Mouse (Mus musculus): ENCODE results near the gene Msl1.

The Msl1 gene

GRCm38 (mm10) chr11:98791448-98791847 is 3.9 kb upstream of the Msl1 start:
- intact Hi-C loops (cut with DNase I), result no loop called here

GRCm38 (mm10) chr11:98792081-98792480 is 3.2 kb upstream of the Msl1 start:
- intact Hi-C loops (cut with DNase I), result no loop called here

- intact Hi-C loops (cut with DNase I), result no loop called here
These were observed 774 bp upstream of the Msl1 start for GRCm38 (mm10) chr11:98794469-98795014.

GRCm38 (mm10) chr11:98795714-98796514 is 598 bp downstream of the Msl1 start:
- intact Hi-C loops (cut with DNase I), result loop anchor here (1.0 kb wide), 1 partner anchor 13 kb away; no protein-coding TSS in a partner anchor

- intact Hi-C loops (cut with DNase I), result loop anchor here (1.0 kb wide), 1 partner anchor 13 kb away; no protein-coding TSS in a partner anchor
These were observed 1.4 kb downstream of the Msl1 start for GRCm38 (mm10) chr11:98796515-98797216.

- intact Hi-C loops (cut with DNase I), result no loop called here
These were observed 2.0 kb downstream of the Msl1 start for GRCm38 (mm10) chr11:98797306-98797705.

- intact Hi-C loops (cut with DNase I), result no loop called here
These were observed 2.6 kb downstream of the Msl1 start for GRCm38 (mm10) chr11:98797909-98798308.

- intact Hi-C loops (cut with DNase I), result no loop called here
These were observed 9.3 kb downstream of the Msl1 start, which contains the start of gene Casc3 for GRCm38 (mm10) chr11:98804605-98805004. TSS of gene Casc3 (plus strand) at chr11:98804905.

GRCm38 (mm10) chr11:98808417-98808816 is 13.1 kb downstream of the Msl1 start:
- intact Hi-C loops (cut with DNase I), result no loop called here

- intact Hi-C loops (cut with DNase I), result loop anchor here (1.0 kb wide), 1 partner anchor 13 kb away; no protein-coding TSS in a partner anchor
These were observed 14.4 kb downstream of the Msl1 start for GRCm38 (mm10) chr11:98809457-98810290.

GRCm38 (mm10) chr11:98810686-98811085 is 15.4 kb downstream of the Msl1 start:
- intact Hi-C loops (cut with DNase I), result no loop called here

- intact Hi-C loops (cut with DNase I), result no loop called here
These were observed 21.5 kb downstream of the Msl1 start for GRCm38 (mm10) chr11:98816706-98817239.

GRCm38 (mm10) chr11:98820968-98821367 is 25.7 kb downstream of the Msl1 start:
- intact Hi-C loops (cut with DNase I), result no loop called here

GRCm38 (mm10) chr11:98826071-98826470 is 30.8 kb downstream of the Msl1 start:
- intact Hi-C loops (cut with DNase I), result loop anchor here (5.0 kb wide), 1 partner anchor 114 kb away; no protein-coding TSS in a partner anchor

- intact Hi-C loops (cut with DNase I), result loop anchor here (2.0 to 5.0 kb wide), 2 partner anchors 39 to 116 kb away; no protein-coding TSS in a partner anchor
These were observed 32.6 kb downstream of the Msl1 start for GRCm38 (mm10) chr11:98827877-98828276.

GRCm38 (mm10) chr11:98829091-98829775 is 33.9 kb downstream of the Msl1 start:
- intact Hi-C loops (cut with DNase I), result loop anchor here (2.0 to 5.0 kb wide), 2 partner anchors 40 to 117 kb away; no protein-coding TSS in a partner anchor

GRCm38 (mm10) chr11:98829875-98830274 is 34.6 kb downstream of the Msl1 start:
- intact Hi-C loops (cut with DNase I), result loop anchor here (2.0 to 5.0 kb wide), 3 partner anchors 41 to 128 kb away; partner anchors contain the start of gene Csf3

- intact Hi-C loops (cut with DNase I), result no loop called here
These were observed 40.0 kb downstream of the Msl1 start for GRCm38 (mm10) chr11:98835296-98835695.

GRCm38 (mm10) chr11:98835725-98836124 is 40.4 kb downstream of the Msl1 start:
- intact Hi-C loops (cut with DNase I), result no loop called here

- intact Hi-C loops (cut with DNase I), result no loop called here
These were observed 40.8 kb downstream of the Msl1 start for GRCm38 (mm10) chr11:98836128-98836527.

All from adrenal gland (tissue).